Mouse (Mus musculus) cerebellum, postnatal 25 days (tissue): ENCODE results near the gene Hibch.
A peak's percentile ranks its signal among the peaks of the same experiment; 100 is the strongest.

ENCODE experiments used
- DNase-seq, 2 experiments: peaks; one replicate each; pipeline ENCODE4 v3.0.0; 2021; ENCODE audit warnings: mixed read lengths in 2 of 2

The Hibch gene

GRCm38 (mm10) chr1:52844782-52845665 lies at the start of gene Hibch:
TSS of gene Hibch (plus strand) at chr1:52844929.
- peak; percentile 98 to 99 for DNase-seq

- peak in 1 of 2 experiments; percentile 37 for DNase-seq
These were observed 48.8 kb upstream of the Hibch start for GRCm38 (mm10) chr1:52795927-52796326.

- peak in 1 of 2 experiments; percentile 29 for DNase-seq
These were observed 45.5 kb upstream of the Hibch start for GRCm38 (mm10) chr1:52799056-52799726.

GRCm38 (mm10) chr1:52799772-52800171 lies 45.0 kb upstream of the Hibch start:
- DNase-seq, result peak; percentile 34 to 38

GRCm38 (mm10) chr1:52800340-52800740 lies 44.4 kb upstream of the Hibch start:
- DNase-seq, result no peak

GRCm38 (mm10) chr1:52801651-52802050 lies 43.1 kb upstream of the Hibch start:
- DNase-seq, result no peak

GRCm38 (mm10) chr1:52802406-52802975 lies 42.2 kb upstream of the Hibch start:
- DNase-seq, result no peak

GRCm38 (mm10) chr1:52805041-52805440 lies 39.7 kb upstream of the Hibch start:
- DNase-seq, result no peak

GRCm38 (mm10) chr1:52808456-52808855 lies 36.3 kb upstream of the Hibch start:
- DNase-seq, result no peak

GRCm38 (mm10) chr1:52816232-52816891 lies 28.4 kb upstream of the Hibch start:
- peak; percentile 47 to 48 for DNase-seq

- peak; percentile 91 to 93 for DNase-seq
These were observed 27.6 kb upstream of the Hibch start, which contains the start of gene Inpp1 for GRCm38 (mm10) chr1:52816910-52817812. TSS of gene Inpp1 (minus strand) at chr1:52817688.

- DNase-seq, result no peak
These were observed 26.9 kb upstream of the Hibch start for GRCm38 (mm10) chr1:52817813-52818147.

GRCm38 (mm10) chr1:52839099-52839498 lies 5.6 kb upstream of the Hibch start:
- no peak for DNase-seq

GRCm38 (mm10) chr1:52844354-52844753 lies 375 bp upstream of the Hibch start:
- no peak for DNase-seq

GRCm38 (mm10) chr1:52846556-52846955 lies 1.8 kb downstream of the Hibch start:
- DNase-seq, result no peak

GRCm38 (mm10) chr1:52849422-52849821 lies 4.7 kb downstream of the Hibch start:
- DNase-seq, result no peak

GRCm38 (mm10) chr1:52854029-52854428 lies 9.3 kb downstream of the Hibch start:
- DNase-seq, result peak in 1 of 2 experiments; percentile 35

GRCm38 (mm10) chr1:52855904-52856601 lies 11.3 kb downstream of the Hibch start:
- DNase-seq, result no peak

GRCm38 (mm10) chr1:52864220-52864619 lies 19.5 kb downstream of the Hibch start:
- DNase-seq, result no peak

- no peak for DNase-seq
These were observed 21.3 kb downstream of the Hibch start for GRCm38 (mm10) chr1:52866007-52866406.

- peak in 1 of 2 experiments; percentile 39 for DNase-seq
These were observed 23.1 kb downstream of the Hibch start for GRCm38 (mm10) chr1:52867876-52868275.
